Mouse (Mus musculus) adrenal gland, postnatal 36 days (tissue): ENCODE data around the gene Crim1. TPM values are rescaled to one million over a fixed set of nuclear protein-coding genes. Genes with fewer than 3 reads are reported as not detected.
A peak's percentile ranks its signal among the peaks of the same experiment; 100 is the strongest.

ENCODE experiments used
- DNase-seq, 2 experiments: peaks; one replicate each; pipeline ENCODE4 v3.0.0; 2021; ENCODE audit warnings: mixed read lengths in 1 of 2
- total RNA-seq, 2 experiments: library from RNA; stranded (reverse); gene quantifications; 2 replicates each; pipeline ENCODE4 v1.2.3; 2021

Gene Crim1
- total RNA-seq, 2 experiments from 2014 or later: 35.0 to 37.0 TPM

GRCm38 (mm10) chr17:78376587-78376986 is 176.5 kb downstream of the Crim1 start:
- no peak for DNase-seq

- no peak for DNase-seq
Measured at GRCm38 (mm10) chr17:78379079-78379729, 179.2 kb downstream of the Crim1 start.

GRCm38 (mm10) chr17:78379730-78380245 is 179.7 kb downstream of the Crim1 start:
- DNase-seq: no peak

DNA sequence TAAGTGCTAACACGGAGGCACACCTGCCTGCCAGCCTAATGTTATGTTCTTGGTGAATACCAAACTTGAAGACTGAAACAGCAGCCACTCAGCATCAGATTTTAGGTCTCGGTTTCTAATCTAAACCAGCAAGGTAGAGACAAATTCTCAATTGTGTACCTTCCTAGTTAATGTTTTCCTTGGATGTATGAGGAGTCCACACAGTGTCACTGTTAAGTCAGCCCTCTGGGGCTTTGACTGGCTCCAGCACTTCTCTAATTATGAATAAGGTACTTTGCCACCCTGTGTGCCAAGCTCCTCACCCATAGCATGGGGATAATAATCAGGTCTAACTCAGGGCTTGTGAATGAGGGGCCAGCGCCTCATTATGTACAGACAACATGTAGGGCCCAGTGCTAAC is 182.3 kb downstream of the Crim1 start:
- DNase-seq: no peak

GRCm38 (mm10) chr17:78387665-78388064 is 187.6 kb downstream of the Crim1 start:
- peak; percentile 56 to 58 for DNase-seq

GRCm38 (mm10) chr17:78388101-78388847 is 188.2 kb downstream of the Crim1 start:
- DNase-seq: no peak

GRCm38 (mm10) chr17:78389573-78389972 is 189.5 kb downstream of the Crim1 start:
- DNase-seq: no peak

DNA sequence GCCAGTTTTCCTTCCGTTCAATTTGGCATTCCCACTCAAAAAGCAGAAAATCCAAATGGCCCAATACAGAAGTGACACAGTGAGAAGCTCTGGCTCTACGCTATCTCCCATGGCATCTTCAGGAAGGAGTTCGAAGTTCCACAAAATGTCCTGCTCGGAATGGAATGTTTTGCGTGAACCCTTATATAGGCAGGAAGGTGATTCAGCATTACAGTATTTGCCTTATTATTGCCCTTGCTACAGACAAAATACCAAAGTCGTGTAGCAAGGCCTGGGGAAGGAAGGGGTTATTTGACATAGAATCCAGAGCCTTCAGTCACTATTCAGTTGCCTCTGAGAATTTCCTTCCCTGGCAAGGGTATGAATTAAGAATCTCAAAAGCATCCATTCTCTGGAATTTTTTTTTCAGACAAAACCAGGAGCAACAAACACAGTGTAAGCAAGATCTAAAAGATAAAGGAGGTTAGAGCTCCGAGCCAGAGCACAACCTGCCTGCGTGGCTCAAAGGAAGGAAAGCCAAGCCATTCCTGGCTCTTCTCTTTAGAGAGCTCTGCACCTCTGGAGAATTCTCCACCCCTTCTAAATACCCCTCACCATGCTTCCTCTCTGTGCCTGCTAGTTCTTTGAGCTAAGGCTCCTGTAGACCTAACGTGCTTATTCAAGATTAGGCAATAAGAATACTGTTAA is 192.5 kb downstream of the Crim1 start:
- DNase-seq: no peak

DNA sequence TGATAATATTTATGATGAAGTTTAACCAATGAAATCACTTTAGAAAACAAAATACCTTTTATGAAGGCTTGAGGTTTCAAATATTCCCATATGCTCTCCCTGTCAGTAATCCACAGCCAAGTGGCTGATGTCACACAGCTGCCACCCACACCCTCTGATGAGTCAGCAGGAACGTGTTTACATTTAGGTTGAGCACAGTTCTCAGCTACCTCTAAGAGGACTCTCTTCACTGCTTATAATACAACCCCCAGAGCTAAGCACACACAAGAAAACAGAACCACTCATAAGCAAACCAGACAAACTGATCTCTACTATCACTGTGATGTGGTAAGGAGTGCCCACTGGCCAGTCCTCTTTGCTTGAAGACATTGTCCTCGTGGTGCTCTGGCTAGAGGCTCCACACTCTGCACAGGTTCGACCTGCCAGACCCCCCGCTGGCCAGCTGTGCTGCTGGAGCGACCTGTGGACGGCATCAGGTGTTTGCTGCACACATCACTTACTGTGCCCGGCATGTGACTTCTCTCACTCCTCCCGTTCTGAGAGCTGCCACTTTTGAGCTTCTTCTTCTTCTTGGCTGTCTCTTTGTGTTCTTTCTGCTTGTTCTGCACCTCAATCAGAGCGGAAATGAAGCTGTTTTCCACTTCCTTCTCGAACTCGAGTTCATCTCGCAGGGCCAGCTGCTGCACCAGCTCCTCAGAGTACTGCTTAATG is 200.2 kb downstream of the Crim1 start:
- no peak for DNase-seq

DNA sequence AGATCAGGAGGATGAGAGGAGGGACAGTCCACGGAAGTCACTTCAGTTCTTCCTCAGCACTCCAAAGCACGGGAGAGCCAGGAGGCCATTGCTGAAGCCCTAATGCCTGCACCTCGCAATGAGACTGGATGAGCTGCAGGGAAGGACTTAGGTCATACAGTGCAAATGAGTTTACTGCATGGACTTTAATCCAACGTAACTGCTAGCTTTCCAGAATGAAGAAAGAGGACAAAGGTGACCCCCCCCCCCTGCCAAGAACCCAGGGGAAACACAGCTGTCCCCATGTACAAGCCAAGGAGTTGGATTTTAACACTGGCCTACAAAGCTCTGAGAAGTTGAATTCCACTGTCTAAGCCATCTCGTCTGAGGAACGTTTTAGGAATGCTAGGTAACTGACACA is 201.3 kb downstream of the Crim1 start:
- no peak for DNase-seq

- no peak for DNase-seq
Measured at GRCm38 (mm10) chr17:78401713-78402112, 201.7 kb downstream of the Crim1 start.

GRCm38 (mm10) chr17:78402174-78402573 is 202.1 kb downstream of the Crim1 start:
- DNase-seq: no peak

DNA sequence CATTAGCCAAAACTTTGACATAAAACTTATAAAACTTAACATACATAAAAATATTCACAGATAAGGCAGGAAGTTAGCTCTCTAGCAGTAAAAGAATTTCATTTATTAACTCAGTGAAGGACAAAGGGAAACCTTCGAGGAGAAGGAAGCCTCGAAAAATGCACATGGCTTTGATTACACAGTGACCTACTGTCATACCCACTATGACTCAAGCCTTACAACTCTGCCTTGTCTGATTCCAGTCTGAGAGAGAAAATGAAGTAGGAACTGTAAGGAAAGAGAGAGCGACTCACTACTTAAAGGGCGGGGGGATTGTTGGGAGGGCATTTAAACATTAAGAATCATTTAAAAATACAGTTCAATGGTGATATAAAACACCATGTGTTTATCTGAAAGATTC is 203.2 kb downstream of the Crim1 start:
- no peak for DNase-seq

DNA sequence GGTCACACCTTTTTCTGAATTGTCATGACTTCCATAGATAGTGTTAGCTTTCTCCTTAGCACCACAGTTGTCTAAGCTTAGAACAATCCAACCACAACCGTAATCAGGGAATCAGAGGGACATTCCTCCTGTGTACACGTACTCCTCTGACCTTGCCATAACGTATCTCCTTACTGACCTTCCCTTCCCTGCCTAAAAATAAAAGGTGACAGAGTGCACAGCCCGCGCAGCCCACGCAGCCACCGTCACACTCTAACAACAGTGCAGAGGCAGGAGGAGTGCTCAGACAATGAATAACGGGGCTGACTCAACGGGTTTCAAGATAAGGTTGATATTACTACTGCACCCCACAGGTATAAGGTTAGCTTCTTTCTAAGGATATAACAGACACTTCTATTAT is 203.8 kb downstream of the Crim1 start:
- no peak for DNase-seq

GRCm38 (mm10) chr17:78405336-78405735 is 205.3 kb downstream of the Crim1 start:
- peak; percentile 48 to 59 for DNase-seq

DNA sequence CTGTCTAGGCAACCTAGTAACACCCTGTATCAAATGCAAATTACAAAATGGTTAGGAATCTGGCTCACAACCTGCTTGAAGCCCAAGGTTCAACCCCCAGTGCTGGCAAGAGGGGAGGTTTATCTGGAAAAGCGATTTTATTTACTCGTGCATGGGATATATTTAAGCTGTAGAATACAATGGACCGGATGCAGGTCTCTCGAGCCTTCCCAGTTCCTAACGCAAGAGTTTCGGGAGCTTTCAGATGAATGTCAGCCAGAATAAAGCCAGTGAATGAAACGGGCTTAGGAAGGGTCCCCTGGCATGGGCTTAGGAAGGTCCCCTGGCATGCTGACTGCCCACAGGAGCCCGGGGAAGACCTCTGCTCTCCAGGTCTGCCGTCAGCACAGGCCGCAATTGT is 206.8 kb downstream of the Crim1 start:
- no peak for DNase-seq

DNA sequence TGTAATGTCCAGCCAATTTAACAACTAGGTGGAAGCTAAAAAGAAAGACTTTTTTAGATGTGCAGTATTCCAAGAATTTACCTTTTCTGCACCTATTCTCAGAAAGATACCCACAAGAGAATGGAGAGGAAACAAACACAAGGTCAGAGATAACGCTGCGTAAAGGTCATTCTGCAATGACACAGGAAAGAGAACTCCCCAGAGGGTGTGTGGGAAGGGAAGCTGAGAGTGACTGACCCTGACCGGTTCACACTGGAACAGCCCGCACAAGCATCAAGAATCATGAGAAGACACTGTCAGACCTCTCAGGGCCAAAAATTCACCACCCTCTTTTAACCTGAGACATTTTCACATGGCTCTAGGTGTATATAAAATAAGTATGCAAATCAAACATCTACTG is 207.5 kb downstream of the Crim1 start:
- peak; percentile 37 to 65 for DNase-seq

GRCm38 (mm10) chr17:78408386-78408785 is 208.3 kb downstream of the Crim1 start:
- DNase-seq: no peak

- DNase-seq: no peak
Measured at GRCm38 (mm10) chr17:78409900-78410299, 209.9 kb downstream of the Crim1 start.

- DNase-seq: no peak
Measured at GRCm38 (mm10) chr17:78415255-78415654, 215.2 kb downstream of the Crim1 start.

- peak; percentile 97 to 98 for DNase-seq
Measured at GRCm38 (mm10) chr17:78417381-78418281, 217.6 kb downstream of the Crim1 start, which contains the start of gene Fez2. Fez2 (minus strand) TSS chr17:78418152.
